ENCODE assay signal across 10 mouse cellular contexts in genomic region chr7:68130950-68131580, GRCm38 (mm10).
DNase-seq lines count a peak whose midpoint lies in the region; ATAC-seq and TF ChIP-seq lines count a peak whose summit lies in the region.
"Had no signal": no experiment of that assay in that cellular context is flagged by ENCODE, and none has a peak within 500 bp of the region (broad histone marks: within the 10 kb centered on the region; RNA-seq: fewer than 3 reads in every experiment).

No protein-coding gene starts in this region.

- peaks cover 14% of the 10 kb centered on the region for H3K4me1 ChIP-seq in heart, adult 2 months (ENCODE audit: control insufficient read depth, insufficient read depth, low read length)
- peaks cover 68% of the 10 kb centered on the region for H3K4me1 ChIP-seq in heart, embryonic 12.5 days (replicated peaks)
- H3K4me1 ChIP-seq in neural tube, embryonic 15.5 days = peaks cover 43% of the 10 kb centered on the region

- no peaks in the 10 kb centered on the region; the same call in 1 of the 2 replicates for H3K79me2 ChIP-seq in heart, adult 2 months (replicated peaks; ENCODE audit: control insufficient read depth, insufficient read depth, low read length)

- H3K9ac ChIP-seq in heart, adult 2 months (ENCODE audit: low read depth, low read length) = no peak overlapping the region
- H3K9ac ChIP-seq in heart, embryonic 12.5 days = no peak overlapping the region
- H3K9ac ChIP-seq in neural tube, embryonic 15.5 days (replicated peaks) = no peak overlapping the region
- H3K9ac ChIP-seq: forebrain, postnatal 0 days had no signal

- no peak overlapping the region for H3K4me3 ChIP-seq in heart, adult 2 months
- no peak overlapping the region for H3K4me3 ChIP-seq in heart, embryonic 12.5 days
- no peak overlapping the region for H3K4me3 ChIP-seq in neural tube, embryonic 15.5 days (replicated peaks)

- no peak for ATAC-seq in heart, embryonic 12.5 days (ENCODE audit: insufficient number of reproducible peaks, low FRiP score)
- ATAC-seq in neural tube, embryonic 15.5 days (ENCODE audit: low FRiP score) = no peak
- ATAC-seq: forebrain, postnatal 0 days; intestine, postnatal 0 days had no signal

- no peak for TF ChIP-seq CTCF in heart, adult 2 months (IDR thresholded peaks at IDR 0.05)

- DNase-seq in heart, adult 2 months = peak in 1 of 2 experiments; percentile 20
- peak; percentile 44 for DNase-seq in thymus, postnatal 0 days (ENCODE audit: low spot score)
- DNase-seq in thymus, postnatal 4 days = no peak
- DNase-seq in kidney, postnatal 10 days = peak; percentile 69
- no peak for DNase-seq in B cell, adult 2 months
- DNase-seq in right cerebral cortex, adult 18-20 months = no peak
- DNase-seq: forebrain, postnatal 0 days had no signal

- H3K27ac ChIP-seq in heart, adult 2 months = no peak overlapping the region
- no peak overlapping the region for H3K27ac ChIP-seq in heart, embryonic 12.5 days (ENCODE audit: poor library complexity, severe bottlenecking)
- H3K27ac ChIP-seq in neural tube, embryonic 15.5 days (replicated peaks) = 0 out of 2 replicates have a peak overlapping the region, but pooled peaks have one; percentile 98

- 0 out of 2 replicates have a peak, but pooled peaks have one; percentile 12 for TF ChIP-seq EP300 in heart, adult 2 months (IDR thresholded peaks at IDR 0.05; ENCODE audit: insufficient read depth, low read depth, low read length)

- intact Hi-C loops in heart, adult 2 months (cut with DNase I) = loop anchor here (1.0 kb wide), 1 partner anchor 180 kb away; no protein-coding TSS in a partner anchor

- TF ChIP-seq POLR2A in heart, adult 2 months (IDR thresholded peaks at IDR 0.05; ENCODE audit: insufficient read depth, low read depth, low read length) = no peak

- no peaks in the 10 kb centered on the region for H3K36me3 ChIP-seq in heart, adult 2 months (ENCODE audit: control insufficient read depth, insufficient read depth, low read length)
- H3K36me3 ChIP-seq in heart, embryonic 12.5 days = no peaks in the 10 kb centered on the region
- H3K36me3 ChIP-seq in neural tube, embryonic 15.5 days = no peaks in the 10 kb centered on the region

- WGBS in heart, adult 2 months = 36% methylated on average over 13 of the region's 13 CpGs
- WGBS in heart, embryonic 12.5 days = 68% methylated on average over 13 of the region's 13 CpGs
- 62% methylated on average over 13 of the region's 13 CpGs for WGBS in neural tube, embryonic 15.5 days

- H3K9me3 ChIP-seq in heart, embryonic 12.5 days (replicated peaks) = no peaks in the 10 kb centered on the region
- no peaks in the 10 kb centered on the region for H3K9me3 ChIP-seq in neural tube, embryonic 15.5 days (replicated peaks)

- H3K27me3 ChIP-seq in heart, adult 2 months (ENCODE audit: control insufficient read depth, insufficient read depth, low read length) = no peaks in the 10 kb centered on the region
- no peaks in the 10 kb centered on the region for H3K27me3 ChIP-seq in heart, embryonic 12.5 days (replicated peaks)
- no peaks in the 10 kb centered on the region for H3K27me3 ChIP-seq in neural tube, embryonic 15.5 days (replicated peaks)

- H3K4me2 ChIP-seq in heart, embryonic 12.5 days = no peak overlapping the region; the same call in 1 of the 2 replicates
- no peak overlapping the region for H3K4me2 ChIP-seq in neural tube, embryonic 15.5 days

Comparison
In these comparisons a context has a peak if more than half of its experiments do, and no peak if none do; other contexts are left out.
1. DNase-seq: peak in thymus, postnatal 0 days (single experiment) and kidney, postnatal 10 days (single experiment); none in thymus, postnatal 4 days (single experiment), B cell, adult 2 months (0 of 2) and right cerebral cortex, adult 18-20 months (single experiment).